Mouse (Mus musculus): ENCODE measurements around the gene Cdh13.
A peak's percentile ranks its signal among the peaks of the same experiment; 100 is the strongest.

Gene Cdh13

GRCm38 (mm10) chr8:118384314-118384713, 100.8 kb downstream of the Cdh13 start:
- DNase-seq = no peak

- DNase-seq = no peak
Observed at GRCm38 (mm10) chr8:118389456-118389855, 105.9 kb downstream of the Cdh13 start.

- peak; percentile 25 to 60 for DNase-seq
Observed at GRCm38 (mm10) chr8:118393909-118394650, 110.5 kb downstream of the Cdh13 start.

- DNase-seq = no peak
Observed at GRCm38 (mm10) chr8:118395178-118395577, 111.6 kb downstream of the Cdh13 start.

GRCm38 (mm10) chr8:118404836-118405235, 121.3 kb downstream of the Cdh13 start:
- no peak for DNase-seq

GRCm38 (mm10) chr8:118407322-118407721, 123.8 kb downstream of the Cdh13 start:
- DNase-seq = peak; percentile 36 to 65

GRCm38 (mm10) chr8:118409396-118409795, 125.9 kb downstream of the Cdh13 start:
- no peak for DNase-seq

- DNase-seq = peak in 1 of 2 experiments; percentile 5
Observed at GRCm38 (mm10) chr8:118410341-118410970, 126.9 kb downstream of the Cdh13 start.

GRCm38 (mm10) chr8:118415672-118416071, 132.1 kb downstream of the Cdh13 start:
- DNase-seq = no peak

GRCm38 (mm10) chr8:118416811-118417355, 133.3 kb downstream of the Cdh13 start:
- no peak for DNase-seq

- no peak for DNase-seq
Observed at GRCm38 (mm10) chr8:118422624-118423023, 139.1 kb downstream of the Cdh13 start.

- DNase-seq = no peak
Observed at GRCm38 (mm10) chr8:118428941-118429340, 145.4 kb downstream of the Cdh13 start.

GRCm38 (mm10) chr8:118431731-118432440, 148.4 kb downstream of the Cdh13 start:
- no peak for DNase-seq

- no peak for DNase-seq
Observed at GRCm38 (mm10) chr8:118433553-118434180, 150.1 kb downstream of the Cdh13 start.

- DNase-seq = no peak
Observed at GRCm38 (mm10) chr8:118436751-118437150, 153.2 kb downstream of the Cdh13 start.

- DNase-seq = no peak
Observed at GRCm38 (mm10) chr8:118437152-118437551, 153.6 kb downstream of the Cdh13 start.

- DNase-seq = no peak
Observed at GRCm38 (mm10) chr8:118437874-118438273, 154.3 kb downstream of the Cdh13 start.

- DNase-seq = no peak
Observed at GRCm38 (mm10) chr8:118439857-118440256, 156.3 kb downstream of the Cdh13 start.

- peak in 1 of 2 experiments; percentile 45 for DNase-seq
Observed at GRCm38 (mm10) chr8:118443361-118443760, 159.8 kb downstream of the Cdh13 start.

GRCm38 (mm10) chr8:118444651-118445207, 161.2 kb downstream of the Cdh13 start:
- no peak for DNase-seq

- DNase-seq = peak in 1 of 2 experiments; percentile 2
Observed at GRCm38 (mm10) chr8:118446516-118446915, 163.0 kb downstream of the Cdh13 start.

- no peak for DNase-seq
Observed at GRCm38 (mm10) chr8:118448011-118448410, 164.5 kb downstream of the Cdh13 start.
